Mouse (Mus musculus): ENCODE measurements around the gene Ndufb7.

DNA sequence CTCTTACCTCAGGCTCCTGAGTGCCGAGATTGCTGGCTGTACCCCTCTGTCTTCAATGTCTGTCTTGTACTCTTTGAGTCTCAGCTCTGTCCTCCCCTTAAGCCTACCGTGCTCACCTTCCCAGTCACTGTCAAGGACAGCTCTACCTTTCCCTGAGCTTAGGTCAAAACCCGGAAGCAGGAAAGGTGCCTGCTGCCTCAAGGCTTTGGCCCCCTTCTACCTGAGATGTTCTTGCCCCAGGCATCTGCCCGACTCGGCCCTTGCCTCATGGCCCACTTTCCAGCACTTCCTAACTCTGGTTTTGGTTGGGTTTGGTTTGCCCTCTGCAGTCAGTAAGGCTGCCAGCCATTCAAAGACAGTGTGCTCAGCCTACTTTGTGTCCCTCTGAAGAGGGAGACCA lies 2.3 kb downstream of the Ndufb7 start:
- TF ChIP-seq EP300 (IDR thresholded peaks at IDR 0.05; ENCODE audit: insufficient read depth, low read depth, low read length) (no peak), CTCF (IDR thresholded peaks at IDR 0.05) (no peak), POLR2A (IDR thresholded peaks at IDR 0.05; ENCODE audit: insufficient read depth, low read depth, low read length) (no peak)
